Mouse (Mus musculus) erythroblast, adult 5-6 weeks (primary cell): ENCODE data around the gene Vezt. TPM values are rescaled to one million over a fixed set of nuclear protein-coding genes. Genes with fewer than 3 reads are reported as not detected.
A peak's percentile ranks its signal among the peaks of the same experiment; 100 is the strongest.

Experiments used
- ATAC-seq: replicated peaks from 2 replicates; pipeline ENCODE4 v1.8.0; 2016; ENCODE audit warnings: moderate number of reproducible peaks, mild to moderate bottlenecking, moderate TSS enrichment, inconsistent platforms; ENCODE audit not compliant: poor library complexity, low FRiP score, severe bottlenecking
- total RNA-seq, 2 experiments: library from RNA; stranded (forward) in 1 of 2; stranded (reverse) in 1 of 2; fragments of 150-400 nt in 1 of 2; fragments of 200-764, 138-1000 nt in 1 of 2; gene quantifications; 2 replicates each; pipeline versions ENCODE4 v1.2.3 to v1.2.4; 2015 to 2017; ENCODE audit warnings: low replicate concordance in 2 of 2

Gene Vezt
- total RNA-seq (2015; ENCODE audit: low replicate concordance) (12.3 and 25.6 TPM in 2 replicates), total RNA-seq (2017; ENCODE audit: low replicate concordance) (19.5 and 20.9 TPM in 2 replicates)

DNA sequence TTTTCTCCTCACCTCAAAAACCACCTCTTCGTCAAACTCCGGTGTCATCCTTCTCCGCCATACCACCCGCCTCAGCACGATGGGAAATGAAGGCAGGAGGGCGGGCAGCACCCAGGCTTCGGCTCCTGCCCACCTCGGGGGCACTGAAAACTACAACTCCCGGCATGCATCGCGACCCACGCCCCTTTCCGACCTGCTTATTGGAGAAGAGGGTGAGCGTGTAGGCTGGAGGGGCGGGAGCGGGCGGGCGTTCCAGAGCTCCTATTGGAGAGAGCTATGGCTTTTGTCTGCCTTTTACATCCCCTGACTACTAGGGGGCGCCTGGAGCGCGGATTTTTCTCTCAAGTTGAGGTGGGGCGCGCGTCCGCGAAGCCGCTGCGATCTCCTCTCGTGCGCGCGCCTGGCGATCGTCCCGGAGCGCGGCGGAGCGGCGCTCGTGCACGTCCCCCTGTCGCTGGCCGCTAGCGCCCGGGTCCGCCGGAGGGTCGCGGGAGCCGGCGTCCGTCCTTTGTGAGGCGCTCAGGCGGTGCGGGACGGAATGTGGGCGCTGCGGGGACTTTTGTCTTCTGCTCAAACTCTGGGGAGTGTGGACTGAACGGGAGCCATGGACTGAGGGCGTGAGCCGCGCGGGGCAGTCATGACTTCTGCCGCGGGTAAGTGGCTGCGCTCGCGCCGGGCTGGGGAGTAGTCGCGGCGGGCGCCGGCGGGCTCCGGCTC lies at the start of gene Vezt, which contains the start of gene Fgd6:
TSS of gene Vezt (minus strand) at position 160 of the 717 bp plus-strand sequence.
TSS of gene Fgd6 (plus strand) at position 344 of the 717 bp plus-strand sequence.
- peak; percentile 92 for ATAC-seq

- ATAC-seq: no peak
Observed at GRCm38 (mm10) chr10:94082040-94082734, 46.6 kb upstream of the Vezt start.

- no peak for ATAC-seq
Observed at GRCm38 (mm10) chr10:94080740-94081139, 45.1 kb upstream of the Vezt start.

- ATAC-seq: no peak
Observed at GRCm38 (mm10) chr10:94076966-94077825, 41.6 kb upstream of the Vezt start.

GRCm38 (mm10) chr10:94072916-94073465 lies 37.4 kb upstream of the Vezt start:
- ATAC-seq: peak; percentile 61

- peak; percentile 38; the same call in 1 of the 2 replicates for ATAC-seq
Observed at GRCm38 (mm10) chr10:94072261-94072915, 36.8 kb upstream of the Vezt start.

- ATAC-seq: no peak
Observed at GRCm38 (mm10) chr10:94071641-94072040, 36.0 kb upstream of the Vezt start.

GRCm38 (mm10) chr10:94068701-94069100 lies 33.1 kb upstream of the Vezt start:
- ATAC-seq: no peak

GRCm38 (mm10) chr10:94066896-94067295 lies 31.3 kb upstream of the Vezt start:
- ATAC-seq: no peak

- ATAC-seq: no peak
Observed at GRCm38 (mm10) chr10:94062357-94062756, 26.7 kb upstream of the Vezt start.

- no peak for ATAC-seq
Observed at GRCm38 (mm10) chr10:94060190-94060589, 24.6 kb upstream of the Vezt start.

DNA sequence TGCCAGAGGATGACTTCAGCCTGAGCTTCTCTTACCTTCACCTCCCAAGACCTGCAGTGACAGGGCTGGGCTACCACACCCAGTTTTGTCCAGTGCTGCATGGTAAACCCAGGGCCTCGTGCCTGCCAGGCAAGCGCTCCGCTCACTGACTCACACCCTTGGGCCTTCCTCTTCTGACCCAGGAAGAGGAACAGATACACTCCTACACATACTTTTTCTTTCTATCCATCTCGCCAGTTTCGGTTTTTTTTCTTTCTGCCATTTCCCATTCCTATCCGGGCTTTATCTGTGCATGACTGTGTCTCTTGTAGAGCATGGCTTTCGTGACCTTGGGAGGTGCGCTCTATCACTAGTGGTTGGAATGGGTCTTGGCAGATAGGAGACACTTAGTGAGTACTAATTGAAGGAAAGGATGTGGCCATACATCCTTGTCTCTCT lies 24.0 kb upstream of the Vezt start:
- no peak for ATAC-seq

GRCm38 (mm10) chr10:94056487-94056886 lies 20.9 kb upstream of the Vezt start:
- no peak for ATAC-seq

DNA sequence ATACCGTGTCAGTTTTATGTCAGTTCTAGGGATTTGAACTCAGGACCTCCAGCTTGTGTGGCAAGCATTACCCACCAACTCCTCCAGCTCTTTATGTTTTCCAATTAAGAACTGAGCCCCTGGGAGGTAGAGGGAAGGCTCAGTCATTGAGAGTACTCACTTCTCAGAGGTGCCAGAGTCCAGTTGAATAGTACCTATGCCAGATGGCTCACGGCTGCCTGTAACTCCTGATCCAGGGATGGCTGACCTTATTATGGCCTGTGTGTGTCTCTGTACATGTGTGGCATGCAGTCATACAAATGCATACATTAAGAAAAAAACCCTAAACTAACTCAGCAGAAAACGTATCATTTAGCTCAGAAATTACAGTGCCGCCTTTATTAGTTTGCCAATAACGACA lies 15.1 kb upstream of the Vezt start:
- ATAC-seq: no peak

- no peak for ATAC-seq
Observed at GRCm38 (mm10) chr10:94049121-94049520, 13.5 kb upstream of the Vezt start.

DNA sequence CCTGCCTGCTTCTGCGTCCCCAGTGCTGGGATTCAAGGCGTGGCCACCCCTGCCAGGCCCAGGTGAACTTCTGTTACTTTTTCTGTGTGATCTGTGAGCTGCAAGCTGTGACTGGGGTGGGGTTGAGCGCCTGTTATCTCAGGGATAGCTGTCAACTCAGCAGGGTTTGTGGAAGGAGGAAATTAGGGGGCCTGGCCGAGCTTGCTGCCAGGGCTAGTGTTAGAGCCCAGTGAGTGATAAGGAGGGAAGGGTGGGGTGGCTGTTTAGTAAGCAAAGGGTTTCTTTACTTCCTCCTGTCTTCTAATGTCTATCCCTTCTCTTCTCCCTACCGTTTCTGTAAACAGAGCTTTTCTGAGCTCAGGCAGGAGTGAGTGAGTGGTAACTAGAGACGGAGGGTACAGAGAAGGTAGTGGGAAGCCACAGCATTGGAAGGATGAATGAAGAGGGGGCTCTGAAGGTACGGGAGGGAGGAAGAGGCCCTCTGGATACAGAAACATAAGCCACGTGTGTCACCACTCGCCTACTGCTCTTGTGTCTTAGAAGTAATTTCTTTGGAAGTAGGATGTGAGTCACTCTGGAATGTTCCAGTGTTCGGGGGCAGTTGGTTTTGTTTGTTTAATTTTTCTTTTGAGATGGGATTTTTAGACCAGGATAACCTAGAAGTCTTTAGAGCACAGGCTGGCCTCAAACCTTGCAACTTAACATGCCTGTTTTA lies 12.4 kb upstream of the Vezt start:
- ATAC-seq: peak; percentile 88

- ATAC-seq: no peak
Observed at GRCm38 (mm10) chr10:94047024-94047423, 11.4 kb upstream of the Vezt start.

DNA sequence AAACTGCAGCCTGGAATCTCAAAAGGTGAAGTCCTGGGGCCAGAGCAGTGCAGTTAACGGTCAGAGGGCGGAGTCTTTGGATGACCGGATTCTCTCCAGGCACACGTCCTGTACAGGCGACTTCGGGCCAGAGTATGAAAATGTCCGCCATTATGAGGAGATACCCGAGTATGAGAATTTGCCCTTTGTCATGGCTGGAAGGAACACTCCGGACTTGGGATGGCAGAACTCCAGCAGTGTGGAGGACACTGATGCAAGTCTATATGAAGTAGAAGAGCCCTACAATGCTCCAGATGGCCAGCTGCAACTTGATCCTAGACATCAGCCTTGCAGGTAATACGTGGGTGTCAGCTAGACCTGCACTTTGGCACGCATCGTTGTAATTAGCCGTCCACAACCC lies 9.7 kb upstream of the Vezt start:
- ATAC-seq: no peak

DNA sequence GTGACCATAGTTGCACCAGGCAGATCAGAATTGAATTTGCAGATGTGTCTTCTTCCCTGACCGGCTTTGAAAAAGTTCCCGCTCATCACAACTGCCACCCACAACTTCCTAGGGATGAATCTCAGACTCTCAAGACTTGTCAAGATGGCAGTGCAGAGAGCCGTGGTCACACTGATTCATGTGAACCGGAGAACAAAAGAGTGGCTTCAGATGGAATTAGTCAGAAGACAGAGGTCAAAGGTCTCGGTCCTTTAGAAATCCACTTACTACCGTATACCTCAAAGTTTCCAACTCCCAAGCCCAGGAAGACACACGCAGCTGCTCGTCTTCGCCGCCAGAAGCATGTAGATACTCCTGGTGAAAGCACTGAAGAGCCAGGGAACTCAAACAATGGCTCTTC lies 8.3 kb upstream of the Vezt start:
- no peak for ATAC-seq
